Mouse (Mus musculus) bone marrow, adult 2 months (tissue): ENCODE data around the gene Pak1ip1.

ENCODE experiments used
- CTCF ChIP-seq: fragments of 200-500 bp; IDR thresholded peaks from 2 replicates; pipeline ENCODE4 v1.5.1; 2011; ENCODE audit warnings: low read length, control low read depth; ENCODE audit not compliant: control insufficient read depth, insufficient read depth
- POLR2A ChIP-seq: fragments of 200-500 bp; IDR thresholded peaks from 2 replicates; pipeline ENCODE4 v1.6.1; 2011; ENCODE audit warnings: low read depth, mild to moderate bottlenecking, control low read depth, low read length, borderline replicate concordance; ENCODE audit not compliant: control insufficient read depth

GRCm38 (mm10) chr13:40977609-40978008 is 23.2 kb upstream of the Pak1ip1 start:
- peak; percentile 95 for TF ChIP-seq CTCF
- TF ChIP-seq POLR2A, result no peak
